Mouse (Mus musculus) stomach, postnatal 0 days (tissue): ENCODE measurements around the gene Srrm3. TPM values are rescaled to one million over a fixed set of nuclear protein-coding genes. Genes with fewer than 3 reads are reported as not detected.
A peak's percentile ranks its signal among the peaks of the same experiment; 100 is the strongest.

Source experiments
- ATAC-seq: fragments of 200-750 bp; cut with Nextera tagmentation; 2 replicates; pipeline ENCODE4 v1.8.0; 2017; ENCODE audit not compliant: low FRiP score, low TSS enrichment
- DNase-seq: peaks from one replicate; pipeline ENCODE4 v3.0.0-alpha.2; 2016; ENCODE audit warnings: low spot score
- H3K27ac ChIP-seq: fragments of 300-500 bp; sonication (generic); replicated peaks from 2 replicates; pipeline ENCODE4 v1.5.1; 2014; ENCODE audit warnings: mild to moderate bottlenecking, control low read depth
- H3K27me3 ChIP-seq: fragments of 300-500 bp; sonication (generic); 2 replicates; pipeline ENCODE4 v1.6.1; 2014; ENCODE audit warnings: low read length; ENCODE audit not compliant: control insufficient read depth, insufficient read depth
- H3K36me3 ChIP-seq: fragments of 300-500 bp; sonication (generic); 2 replicates; pipeline ENCODE4 v1.6.1; 2014; ENCODE audit warnings: low read length, mixed read lengths; ENCODE audit not compliant: control insufficient read depth, insufficient read depth
- H3K4me1 ChIP-seq: fragments of 300-500 bp; sonication (generic); replicated peaks from 2 replicates; pipeline ENCODE4 v1.6.1; 2014; ENCODE audit warnings: antibody characterized with exemption; ENCODE audit not compliant: control insufficient read depth, insufficient read depth
- H3K4me2 ChIP-seq: fragments of 300-500 bp; sonication (generic); replicated peaks from 2 replicates; pipeline ENCODE4 v1.6.1; 2014; ENCODE audit warnings: low read depth, mild to moderate bottlenecking, control low read depth, moderate library complexity
- H3K4me3 ChIP-seq: fragments of 300-500 bp; sonication (generic); 2 replicates; pipeline ENCODE4 v1.5.1; 2014; ENCODE audit warnings: low read depth, low read length, control low read depth
- H3K9ac ChIP-seq: fragments of 300-500 bp; sonication (generic); 2 replicates; pipeline ENCODE4 v1.6.1; 2014; ENCODE audit warnings: mild to moderate bottlenecking, low read length, control low read depth, mixed read lengths
- H3K9me3 ChIP-seq: fragments of 300-500 bp; sonication (generic); 2 replicates; pipeline ENCODE4 v1.6.1; 2016; ENCODE audit warnings: low read length; ENCODE audit not compliant: control insufficient read depth
- CTCF ChIP-seq: IDR thresholded peaks from 2 replicates; pipeline ENCODE4 v1.5.1; 2016; ENCODE audit warnings: antibody characterized with exemption, low read depth, mild to moderate bottlenecking, moderate library complexity
- EP300 ChIP-seq: optimal IDR thresholded peaks from 2 replicates; pipeline ENCODE3; 2016; ENCODE audit warnings: antibody characterized with exemption
- WGBS: fragments of 180-500 bp; shearing (Covaris S2); extraction: QIAGEN DNeasy Blood & Tissue Kit; methylation state at CpG from one replicate; pipeline ENCODE4 v1.1.7; 2014; 5-methylcytosine and 5-hydroxymethylcytosine counted together
- polyA plus RNA-seq: library from polyadenylated mRNA; unstranded; fragments of >200 nt; fragmentation: Nextera tagmentation; extraction: Ambion mirVana; gene quantifications from 2 replicates; pipeline ENCODE4 v1.2.1, GENCODE M21; 2015

Srrm3 gene
- polyA plus RNA-seq, 1 experiment from 2014 or later = 0.67 TPM

- under 1% methylated on average over 43 of the region's 45 CpGs for WGBS
- Histone ChIP-seq H3K9me3 (no peaks in the 10 kb centered on the region), H3K4me2 (peak within 1 kb of the TSS; percentile 83), H3K27me3 (no peaks in the 10 kb centered on the region), H3K9ac (peak within 1 kb of the TSS; percentile 96), H3K4me1 (0 out of 2 replicates have a peak, but pooled peaks cover 9% of the 10 kb centered on the region), H3K4me3 (peak within 1 kb of the TSS; percentile 68), H3K27ac (peak within 1 kb of the TSS; percentile 97), H3K36me3 (0 out of 2 replicates have a peak, but pooled peaks cover 3% of the 10 kb centered on the region)
- TF ChIP-seq CTCF = no peak
- DNase-seq (no peak), ATAC-seq (peak; percentile 22)
Measured at GRCm38 (mm10) chr5:135777796-135778470, 28.8 kb upstream of the Srrm3 start, which contains the start of gene Styxl1. TSS of gene Styxl1 (minus strand) at chr5:135778385.

GRCm38 (mm10) chr5:135778471-135779445, 27.9 kb upstream of the Srrm3 start, which contains the start of gene Mdh2:
TSS of gene Mdh2 (plus strand) at chr5:135778480.
- DNase-seq = peak; percentile 100
- peak within 1 kb of the TSS; percentile 83 for H3K4me2 ChIP-seq
- H3K9me3 ChIP-seq = no peaks in the 10 kb centered on the region
- H3K4me1 ChIP-seq = 0 out of 2 replicates have a peak, but pooled peaks cover 9% of the 10 kb centered on the region
- no peaks in the 10 kb centered on the region for H3K27me3 ChIP-seq
- H3K9ac ChIP-seq = peak within 1 kb of the TSS; percentile 96
- peaks cover 3% of the 10 kb centered on the region; the same call in 1 of the 2 replicates for H3K36me3 ChIP-seq
- H3K4me3 ChIP-seq = peak within 1 kb of the TSS; percentile 68
- WGBS = under 1% methylated on average over 70 of the region's 70 CpGs
- H3K27ac ChIP-seq = peak within 1 kb of the TSS; percentile 97
- TF ChIP-seq CTCF = no peak
- peak; percentile 100 for TF ChIP-seq EP300
- peak; percentile 98 for ATAC-seq

GRCm38 (mm10) chr5:135780331-135780730, 26.4 kb upstream of the Srrm3 start:
- Histone ChIP-seq H3K27ac (no peak overlapping the region), H3K27me3 (no peaks in the 10 kb centered on the region), H3K4me3 (no peak overlapping the region), H3K4me1 (0 out of 2 replicates have a peak, but pooled peaks cover 9% of the 10 kb centered on the region), H3K9me3 (no peaks in the 10 kb centered on the region), H3K36me3 (peaks cover 10% of the 10 kb centered on the region; the same call in 1 of the 2 replicates), H3K4me2 (no peak overlapping the region), H3K9ac (peak overlapping the region; percentile 23; the same call in 1 of the 2 replicates)
- 64% methylated on average over 8 of the region's 8 CpGs for WGBS
- TF ChIP-seq EP300 (no peak), CTCF (no peak)
- ATAC-seq (no peak), DNase-seq (no peak)

GRCm38 (mm10) chr5:135782901-135783300, 23.8 kb upstream of the Srrm3 start:
- Histone ChIP-seq H3K4me2 (no peak overlapping the region), H3K4me3 (no peak overlapping the region), H3K4me1 (0 out of 2 replicates have a peak, but pooled peaks cover 7% of the 10 kb centered on the region), H3K9me3 (no peaks in the 10 kb centered on the region), H3K27ac (no peak overlapping the region), H3K9ac (no peak overlapping the region), H3K27me3 (no peaks in the 10 kb centered on the region), H3K36me3 (peaks cover 31% of the 10 kb centered on the region)
- DNase-seq (no peak), ATAC-seq (no peak)
- TF ChIP-seq CTCF = no peak
- no peak for TF ChIP-seq EP300
- 77% methylated on average over 4 of the region's 4 CpGs for WGBS

- TF ChIP-seq CTCF = peak; percentile 98
- TF ChIP-seq EP300 = no peak
- Histone ChIP-seq H3K4me2 (peak overlapping the region; percentile 40), H3K27me3 (no peaks in the 10 kb centered on the region), H3K9me3 (no peaks in the 10 kb centered on the region), H3K4me1 (no peaks in the 10 kb centered on the region), H3K27ac (no peak overlapping the region), H3K36me3 (peaks cover 17% of the 10 kb centered on the region), H3K4me3 (peak overlapping the region; percentile 22), H3K9ac (peak overlapping the region; percentile 47; the same call in 1 of the 2 replicates)
- WGBS = 13% methylated on average over 20 of the region's 20 CpGs
- ATAC-seq = peak; percentile 78
- peak; percentile 85 for DNase-seq
Measured at GRCm38 (mm10) chr5:135793996-135794858, 12.5 kb upstream of the Srrm3 start.
